Mouse (Mus musculus) forebrain, embryonic 15.5 days (tissue): ENCODE data around the gene Gm28042. TPM values are rescaled to one million over a fixed set of nuclear protein-coding genes. Genes with fewer than 3 reads are reported as not detected.

ENCODE experiments used
- ATAC-seq: fragments of 200-750 bp; cut with Nextera tagmentation; replicated peaks from 2 replicates; pipeline ENCODE4 v1.8.0; 2017; ENCODE audit warnings: mild to moderate bottlenecking, moderate TSS enrichment, moderate library complexity
- H3K27ac ChIP-seq: fragments of 300-500 bp; sonication (generic); replicated peaks from 2 replicates; pipeline ENCODE4 v1.5.1; 2015; ENCODE audit warnings: mild to moderate bottlenecking, inconsistent platforms
- H3K27me3 ChIP-seq: fragments of 300-500 bp; sonication (generic); 2 replicates; pipeline ENCODE4 v1.6.1; 2015; ENCODE audit warnings: inconsistent platforms
- H3K36me3 ChIP-seq: fragments of 300-500 bp; sonication (generic); 2 replicates; pipeline ENCODE4 v1.6.1; 2015; ENCODE audit warnings: mild to moderate bottlenecking, inconsistent platforms
- H3K4me1 ChIP-seq: fragments of 300-500 bp; sonication (generic); 2 replicates; pipeline ENCODE4 v1.6.1; 2015; ENCODE audit warnings: inconsistent platforms
- H3K4me2 ChIP-seq: fragments of 300-500 bp; sonication (generic); replicated peaks from 2 replicates; pipeline ENCODE4 v1.6.1; 2015; ENCODE audit warnings: mild to moderate bottlenecking, inconsistent platforms
- H3K4me3 ChIP-seq: fragments of 300-500 bp; sonication (generic); 2 replicates; pipeline ENCODE4 v1.5.1; 2015; ENCODE audit warnings: mild to moderate bottlenecking, inconsistent platforms
- H3K9ac ChIP-seq: fragments of 300-500 bp; sonication (generic); replicated peaks from 2 replicates; pipeline ENCODE4 v1.6.1; 2015; ENCODE audit warnings: mild to moderate bottlenecking, inconsistent platforms
- H3K9me3 ChIP-seq: fragments of 300-500 bp; sonication (generic); 2 replicates; pipeline ENCODE4 v1.6.1; 2016; ENCODE audit warnings: inconsistent platforms
- WGBS: fragments of 180-500 bp; shearing (Covaris S2); methylation state at CpG from one replicate; pipeline ENCODE4 v1.1.7; 2015; ENCODE audit warnings: mixed read lengths; 5-methylcytosine and 5-hydroxymethylcytosine counted together
- polyA plus RNA-seq: library from polyadenylated mRNA; unstranded; fragments of >200 nt; fragmentation: Nextera tagmentation; extraction: Ambion mirVana; gene quantifications from 2 replicates; pipeline ENCODE4 v1.2.1, GENCODE M21; 2015

Gm28042 gene
- polyA plus RNA-seq, 1 experiment from 2014 or later: 5.0 TPM

DNA sequence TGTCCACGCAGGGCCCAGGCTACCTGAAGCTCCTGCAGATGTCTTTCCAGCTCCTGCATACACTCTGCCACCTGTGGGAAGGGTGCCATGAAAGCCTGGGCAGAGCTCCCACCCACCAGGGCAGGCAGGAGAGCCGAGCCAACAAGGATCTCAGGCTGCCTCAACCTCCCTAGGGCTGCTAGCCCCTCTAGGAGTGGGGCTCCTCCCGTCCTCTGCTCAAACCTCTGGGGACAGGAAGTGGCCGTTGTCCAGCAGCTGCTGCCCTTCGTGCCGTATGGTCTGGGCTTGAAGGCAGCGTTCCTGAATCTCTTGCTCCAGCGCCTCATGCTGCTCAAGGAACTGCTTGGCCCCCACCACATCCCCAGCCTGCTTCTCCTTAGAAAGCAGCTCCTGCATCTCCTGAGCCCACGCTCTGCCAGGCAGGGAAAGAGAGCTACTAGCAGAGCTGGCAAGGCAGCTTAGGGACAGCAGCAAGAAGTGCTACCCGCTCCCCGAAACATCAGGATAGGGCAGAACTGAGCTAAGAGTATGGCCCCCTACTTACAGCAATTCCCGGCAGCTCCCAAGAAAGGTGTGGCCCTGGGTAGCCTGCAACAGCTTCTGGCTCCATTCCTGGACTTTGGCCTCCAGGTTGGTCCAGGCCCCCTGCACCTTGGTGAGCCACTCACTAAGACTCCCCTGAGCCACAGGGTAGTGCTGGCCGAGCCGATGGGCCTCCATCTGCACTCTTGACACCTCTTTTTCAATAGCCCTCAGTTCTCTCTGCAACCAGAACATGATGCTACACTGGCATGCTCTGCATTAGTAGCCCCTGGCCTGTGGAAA, 19.4 kb downstream of the Gm28042 start:
- no peaks in the 10 kb centered on the region for H3K4me1 ChIP-seq
- H3K9me3 ChIP-seq: no peaks in the 10 kb centered on the region

DNA sequence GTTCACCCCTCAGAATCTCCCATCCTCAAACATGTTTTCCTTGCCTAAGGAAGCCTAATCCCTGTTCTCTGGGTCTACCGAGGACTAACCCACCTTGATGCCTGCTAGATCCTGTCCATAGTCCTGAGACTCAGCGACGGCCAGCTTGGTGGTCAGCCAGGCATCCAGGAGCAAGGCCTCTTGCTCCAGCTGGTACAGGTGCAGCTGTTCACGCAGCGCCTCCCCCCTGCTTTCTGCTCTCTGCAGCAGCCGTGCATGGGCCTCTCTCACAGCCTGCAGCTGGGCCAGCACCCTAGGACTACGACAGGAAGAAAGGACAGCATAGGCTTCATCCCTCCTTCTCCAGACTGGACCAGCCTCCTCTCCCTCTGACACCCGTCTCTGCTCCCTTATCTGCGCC, 20.9 kb downstream of the Gm28042 start:
- no peaks in the 10 kb centered on the region for H3K4me1 ChIP-seq
- no peak overlapping the region for H3K9ac ChIP-seq
- H3K27me3 ChIP-seq: no peaks in the 10 kb centered on the region
- no peaks in the 10 kb centered on the region for H3K36me3 ChIP-seq
- ATAC-seq: no peak
- H3K9me3 ChIP-seq: no peaks in the 10 kb centered on the region
- H3K27ac ChIP-seq: no peak overlapping the region
- H3K4me2 ChIP-seq: no peak overlapping the region
- 79% methylated on average over 9 of the region's 9 CpGs for whole genome bisulfite sequencing
- H3K4me3 ChIP-seq: no peak overlapping the region

More for the DNA sequence above, 19.4 kb downstream of the Gm28042 start:
- ATAC-seq: no peak
- no peak overlapping the region for H3K27ac ChIP-seq
- H3K4me3 ChIP-seq: no peak overlapping the region
- 73% methylated on average over 14 of the region's 14 CpGs for WGBS
- peaks cover 5% of the 10 kb centered on the region for H3K36me3 ChIP-seq
- H3K27me3 ChIP-seq: no peaks in the 10 kb centered on the region
- H3K9ac ChIP-seq: no peak overlapping the region
- no peak overlapping the region for H3K4me2 ChIP-seq

GRCm38 (mm10) chr2:120049632-120050274, 22.5 kb downstream of the Gm28042 start:
- Histone ChIP-seq H3K4me2 (no peak overlapping the region), H3K27ac (no peak overlapping the region), H3K36me3 (no peaks in the 10 kb centered on the region), H3K27me3 (no peaks in the 10 kb centered on the region), H3K4me3 (no peak overlapping the region), H3K4me1 (no peaks in the 10 kb centered on the region), H3K9ac (no peak overlapping the region), H3K9me3 (no peaks in the 10 kb centered on the region)
- ATAC-seq: no peak
- 66% methylated on average over 10 of the region's 10 CpGs for WGBS

DNA sequence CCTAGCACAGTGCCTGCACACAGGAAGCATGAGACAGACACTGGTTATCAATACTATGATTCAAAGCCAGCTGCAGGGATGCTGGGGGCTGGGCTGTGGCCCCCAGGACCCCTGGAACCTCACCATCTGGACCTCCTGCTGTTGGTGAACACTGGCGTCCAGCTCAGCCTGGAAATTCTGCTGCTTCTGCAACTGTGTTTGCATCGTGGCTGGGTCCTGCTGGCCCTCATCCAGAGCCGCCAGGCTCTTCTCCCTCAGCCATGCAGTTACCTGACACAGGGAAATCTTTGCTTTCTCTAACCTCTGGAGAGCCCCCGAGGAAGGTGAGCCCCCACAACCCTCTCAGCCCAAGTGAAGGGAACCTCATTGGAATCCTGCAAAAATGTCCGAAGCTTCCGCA, 24.1 kb downstream of the Gm28042 start:
- no peak overlapping the region for H3K4me3 ChIP-seq
- H3K9ac ChIP-seq: no peak overlapping the region
- H3K4me1 ChIP-seq: no peaks in the 10 kb centered on the region
- no peak overlapping the region for H3K4me2 ChIP-seq
- ATAC-seq: no peak
- no peaks in the 10 kb centered on the region for H3K9me3 ChIP-seq
- H3K27me3 ChIP-seq: no peaks in the 10 kb centered on the region
- H3K27ac ChIP-seq: no peak overlapping the region
- WGBS: 52% methylated on average over 6 of the region's 6 CpGs
- no peaks in the 10 kb centered on the region for H3K36me3 ChIP-seq

DNA sequence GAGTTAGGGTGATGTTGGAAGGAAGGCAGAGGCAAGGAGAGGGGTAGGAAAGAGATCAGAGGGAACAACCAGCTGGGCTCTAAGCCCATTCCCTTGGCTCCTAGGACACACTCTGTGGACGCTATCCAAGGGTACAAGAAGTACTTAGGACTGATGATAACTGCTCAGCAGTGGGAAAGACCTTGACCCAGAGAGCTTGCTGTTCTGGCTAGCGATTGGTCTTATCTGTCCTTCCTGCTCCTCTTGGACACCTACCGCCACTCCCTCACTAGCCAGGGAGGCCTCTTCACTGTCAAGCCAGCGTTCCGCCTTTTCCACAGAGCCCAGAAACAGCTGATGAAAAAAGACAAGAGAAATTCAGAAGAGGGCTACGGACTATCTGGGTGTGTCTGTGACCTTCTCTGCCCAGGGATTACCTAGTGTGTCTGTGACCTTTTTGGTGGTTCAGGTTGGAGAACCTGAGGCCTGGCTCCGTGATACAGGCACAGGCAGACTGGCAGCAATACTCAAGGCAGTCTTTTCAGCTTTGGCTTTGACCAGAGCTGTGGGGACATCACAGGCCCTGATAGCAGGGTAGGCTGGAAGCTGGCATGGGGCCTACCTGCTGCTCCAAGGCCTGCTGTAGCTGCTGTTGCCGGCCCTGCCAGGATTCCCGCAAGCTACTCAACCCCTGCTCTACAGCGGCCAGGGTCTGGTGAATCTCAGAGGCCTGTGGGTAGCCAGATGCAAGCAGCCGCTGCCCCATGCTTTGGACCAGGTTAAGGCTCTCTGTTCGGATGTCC, 27.7 kb downstream of the Gm28042 start:
- H3K4me1 ChIP-seq: no peaks in the 10 kb centered on the region
- WGBS: 91% methylated on average over 12 of the region's 12 CpGs
- H3K9me3 ChIP-seq: no peaks in the 10 kb centered on the region

DNA sequence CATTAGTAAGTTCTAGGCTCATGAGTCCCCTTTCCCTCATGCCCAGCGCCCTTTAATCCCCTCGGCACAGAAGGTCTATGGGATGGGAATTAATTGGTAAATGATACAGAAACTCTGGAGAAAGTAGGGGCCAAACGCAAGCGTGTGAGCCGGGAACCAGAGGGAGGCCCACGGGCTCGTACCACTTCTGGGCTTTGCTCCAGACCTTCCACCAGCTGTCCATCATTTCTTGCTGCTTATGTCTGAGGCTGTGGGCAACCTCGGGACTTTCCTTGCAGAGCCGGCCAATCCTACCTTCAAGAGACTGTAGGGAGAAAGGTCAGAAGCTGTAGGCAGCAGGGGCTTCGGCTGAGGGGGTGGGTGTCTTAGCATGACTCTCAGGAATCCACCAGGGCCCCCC, 28.6 kb downstream of the Gm28042 start:
- Histone ChIP-seq H3K27me3 (no peaks in the 10 kb centered on the region), H3K36me3 (no peaks in the 10 kb centered on the region), H3K4me3 (no peak overlapping the region), H3K4me2 (no peak overlapping the region), H3K9ac (no peak overlapping the region), H3K9me3 (no peaks in the 10 kb centered on the region), H3K27ac (no peak overlapping the region), H3K4me1 (no peaks in the 10 kb centered on the region)
- ATAC-seq: no peak
- WGBS: 66% methylated on average over 10 of the region's 10 CpGs

More for the DNA sequence above, 27.7 kb downstream of the Gm28042 start:
- Histone ChIP-seq H3K36me3 (no peaks in the 10 kb centered on the region), H3K27me3 (no peaks in the 10 kb centered on the region), H3K4me2 (no peak overlapping the region), H3K4me3 (no peak overlapping the region), H3K9ac (no peak overlapping the region), H3K27ac (no peak overlapping the region)
- ATAC-seq: no peak

- Histone ChIP-seq H3K27me3 (no peaks in the 10 kb centered on the region), H3K4me1 (no peaks in the 10 kb centered on the region), H3K27ac (no peak overlapping the region), H3K4me2 (no peak overlapping the region), H3K9me3 (no peaks in the 10 kb centered on the region), H3K36me3 (no peaks in the 10 kb centered on the region), H3K9ac (no peak overlapping the region), H3K4me3 (no peak overlapping the region)
- ATAC-seq: no peak
- 86% methylated on average over 4 of the region's 4 CpGs for WGBS
These were observed 31.5 kb downstream of the Gm28042 start for GRCm38 (mm10) chr2:120058818-120059217.

DNA sequence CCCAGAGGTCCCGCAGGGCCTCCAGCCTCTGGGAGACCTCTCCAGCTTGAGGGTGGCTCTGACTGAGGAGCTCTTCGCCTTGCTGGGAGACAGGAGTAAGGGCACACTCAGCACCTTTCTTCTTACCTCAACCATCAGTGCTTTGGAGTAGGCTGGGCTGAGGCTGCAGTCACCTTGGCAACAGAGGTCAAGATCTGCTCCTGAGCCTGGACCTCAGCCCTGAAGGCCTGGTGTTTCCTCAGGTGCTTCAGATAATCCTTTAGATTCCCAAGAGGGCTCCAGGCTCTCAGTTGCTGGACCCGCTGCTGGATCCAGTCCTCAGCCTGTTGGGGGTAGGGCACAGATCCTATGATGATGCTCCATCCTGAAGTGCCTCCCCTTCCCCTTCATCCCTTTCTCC, 32.2 kb downstream of the Gm28042 start:
- no peak for ATAC-seq
- WGBS: 88% methylated on average over 3 of the region's 3 CpGs
- no peaks in the 10 kb centered on the region for H3K27me3 ChIP-seq

GRCm38 (mm10) chr2:120060190-120060589, 32.9 kb downstream of the Gm28042 start:
- Histone ChIP-seq H3K27me3 (no peaks in the 10 kb centered on the region), H3K4me3 (no peak overlapping the region), H3K4me1 (no peaks in the 10 kb centered on the region), H3K9ac (no peak overlapping the region), H3K27ac (no peak overlapping the region), H3K36me3 (no peaks in the 10 kb centered on the region), H3K9me3 (no peaks in the 10 kb centered on the region), H3K4me2 (no peak overlapping the region)
- ATAC-seq: no peak
- 68% methylated on average over 6 of the region's 6 CpGs for WGBS

More for the DNA sequence above, 32.2 kb downstream of the Gm28042 start:
- Histone ChIP-seq H3K4me2 (no peak overlapping the region), H3K4me3 (no peak overlapping the region), H3K9ac (no peak overlapping the region), H3K36me3 (no peaks in the 10 kb centered on the region), H3K9me3 (no peaks in the 10 kb centered on the region), H3K4me1 (no peaks in the 10 kb centered on the region), H3K27ac (no peak overlapping the region)

GRCm38 (mm10) chr2:120060651-120061050, 33.4 kb downstream of the Gm28042 start:
- Histone ChIP-seq H3K4me2 (no peak overlapping the region), H3K27me3 (no peaks in the 10 kb centered on the region), H3K4me3 (no peak overlapping the region), H3K9ac (no peak overlapping the region), H3K36me3 (no peaks in the 10 kb centered on the region), H3K4me1 (no peaks in the 10 kb centered on the region), H3K27ac (no peak overlapping the region), H3K9me3 (no peaks in the 10 kb centered on the region)
- WGBS: 78% methylated on average over 9 of the region's 9 CpGs
- no peak for ATAC-seq

- H3K9ac ChIP-seq: no peak overlapping the region
- 70% methylated on average over 8 of the region's 8 CpGs for WGBS
- no peaks in the 10 kb centered on the region for H3K27me3 ChIP-seq
- no peaks in the 10 kb centered on the region for H3K9me3 ChIP-seq
- H3K36me3 ChIP-seq: no peaks in the 10 kb centered on the region
- no peak overlapping the region for H3K27ac ChIP-seq
- H3K4me2 ChIP-seq: no peak overlapping the region
- H3K4me3 ChIP-seq: no peak overlapping the region
- no peaks in the 10 kb centered on the region for H3K4me1 ChIP-seq
- ATAC-seq: no peak
These were observed 35.0 kb downstream of the Gm28042 start for GRCm38 (mm10) chr2:120062248-120062647.

GRCm38 (mm10) chr2:120064639-120065038, 37.3 kb downstream of the Gm28042 start:
- Histone ChIP-seq H3K36me3 (no peaks in the 10 kb centered on the region), H3K27me3 (no peaks in the 10 kb centered on the region), H3K4me3 (no peak overlapping the region), H3K9me3 (no peaks in the 10 kb centered on the region), H3K9ac (no peak overlapping the region), H3K4me1 (no peaks in the 10 kb centered on the region), H3K4me2 (no peak overlapping the region), H3K27ac (no peak overlapping the region)
- WGBS: 85% methylated on average over 6 of the region's 6 CpGs
- no peak for ATAC-seq
